Mouse (Mus musculus) olfactory bulb, adult 2 months (tissue): Measurements from ENCODE around the gene Ppp2r1b. TPM values are rescaled to one million over a fixed set of nuclear protein-coding genes. Genes with fewer than 3 reads are reported as not detected.

Experiments
- H3K27ac ChIP-seq: fragments of 200-500 bp; 2 replicates; pipeline ENCODE4 v1.5.1; 2012; ENCODE audit warnings: low read depth, low read length; ENCODE audit not compliant: insufficient read depth
- H3K4me1 ChIP-seq: fragments of 200-500 bp; 2 replicates; pipeline ENCODE4 v1.6.1; 2012; ENCODE audit warnings: low read length; ENCODE audit not compliant: control insufficient read depth, insufficient read depth
- H3K4me3 ChIP-seq: fragments of 200-500 bp; 2 replicates; pipeline ENCODE4 v1.5.1; 2012; ENCODE audit warnings: mild to moderate bottlenecking, low read depth, low read length, moderate library complexity; ENCODE audit not compliant: insufficient read depth
- CTCF ChIP-seq: fragments of 200-500 bp; IDR thresholded peaks from 2 replicates; pipeline ENCODE4 v1.5.1; 2012; ENCODE audit warnings: low read depth, mild to moderate bottlenecking, low read length, moderate library complexity; ENCODE audit not compliant: insufficient read depth
- POLR2A ChIP-seq: fragments of 200-500 bp; IDR thresholded peaks from 2 replicates; pipeline ENCODE4 v1.6.1; 2012; ENCODE audit warnings: mild to moderate bottlenecking, low read depth, low read length, moderate library complexity; ENCODE audit not compliant: insufficient read depth
- whole genome bisulfite sequencing: fragments of 180-500 bp; shearing (Covaris S2); methylation state at CpG from one replicate; pipeline ENCODE4 v1.1.7; 2018; 5-methylcytosine and 5-hydroxymethylcytosine counted together
- polyA plus RNA-seq: library from polyadenylated mRNA; stranded (reverse); fragments of >200 nt; gene quantifications from 2 replicates; pipeline ENCODE4 v1.2.4, GENCODE M21; 2012; ENCODE audit warnings: low replicate concordance; ENCODE audit not compliant: missing spikeins, insufficient read depth, insufficient read length

The Ppp2r1b gene
- polyA plus RNA-seq, 1 experiment = not detected

GRCm38 (mm10) chr9:50875470-50875869 lies 30.4 kb downstream of the Ppp2r1b start:
- H3K27ac ChIP-seq = no peak overlapping the region
- no peak for TF ChIP-seq POLR2A
- no peak for TF ChIP-seq CTCF
- 94% methylated on average over 4 of the region's 4 CpGs for WGBS
- H3K4me1 ChIP-seq = peaks cover 11% of the 10 kb centered on the region
- no peak overlapping the region for H3K4me3 ChIP-seq

- H3K4me1 ChIP-seq = peaks cover 11% of the 10 kb centered on the region
- 91% methylated on average over 3 of the region's 3 CpGs for WGBS
- H3K27ac ChIP-seq = no peak overlapping the region
Observed at GRCm38 (mm10) chr9:50876287-50876686, 31.2 kb downstream of the Ppp2r1b start.

GRCm38 (mm10) chr9:50877431-50877830 lies 32.3 kb downstream of the Ppp2r1b start:
- Histone ChIP-seq H3K4me1 (peaks cover 11% of the 10 kb centered on the region), H3K4me3 (no peak overlapping the region), H3K27ac (no peak overlapping the region)
- 55% methylated on average over 3 of the region's 3 CpGs for WGBS
- TF ChIP-seq CTCF (no peak), POLR2A (no peak)

More at GRCm38 (mm10) chr9:50876287-50876686, 31.2 kb downstream of the Ppp2r1b start:
- H3K4me3 ChIP-seq = no peak overlapping the region
- TF ChIP-seq POLR2A (no peak), CTCF (no peak)

GRCm38 (mm10) chr9:50882183-50882582 lies 37.1 kb downstream of the Ppp2r1b start:
- H3K4me1 ChIP-seq = peaks cover 20% of the 10 kb centered on the region
- no peak overlapping the region for H3K4me3 ChIP-seq
- TF ChIP-seq CTCF (no peak), POLR2A (no peak)
- no peak overlapping the region for H3K27ac ChIP-seq
- WGBS = 82% methylated on average over 2 of the region's 2 CpGs

GRCm38 (mm10) chr9:50884093-50884492 lies 39.0 kb downstream of the Ppp2r1b start:
- no peak overlapping the region for H3K27ac ChIP-seq
- H3K4me3 ChIP-seq = no peak overlapping the region
- peaks cover 27% of the 10 kb centered on the region for H3K4me1 ChIP-seq
- 53% methylated on average over 8 of the region's 8 CpGs for WGBS
- no peak for TF ChIP-seq POLR2A

GRCm38 (mm10) chr9:50884741-50885599 lies 39.9 kb downstream of the Ppp2r1b start:
- peak overlapping the region; percentile 30; the same call in 1 of the 2 replicates for H3K27ac ChIP-seq
- 63% methylated on average over 10 of the region's 10 CpGs for WGBS

GRCm38 (mm10) chr9:50885600-50885987 lies 40.5 kb downstream of the Ppp2r1b start:
- TF ChIP-seq POLR2A (no peak), CTCF (no peak)
- Histone ChIP-seq H3K4me3 (no peak overlapping the region), H3K27ac (no peak overlapping the region), H3K4me1 (peaks cover 27% of the 10 kb centered on the region)
- WGBS = 72% methylated on average over 1 of the region's 1 CpGs

More at GRCm38 (mm10) chr9:50884741-50885599, 39.9 kb downstream of the Ppp2r1b start:
- H3K4me1 ChIP-seq = peaks cover 27% of the 10 kb centered on the region
- H3K4me3 ChIP-seq = no peak overlapping the region
- TF ChIP-seq POLR2A (no peak), CTCF (no peak)

- Histone ChIP-seq H3K27ac (no peak overlapping the region), H3K4me1 (peaks cover 27% of the 10 kb centered on the region), H3K4me3 (no peak overlapping the region)
- 97% methylated on average over 1 of the region's 1 CpGs for WGBS
- TF ChIP-seq POLR2A = no peak
Observed at GRCm38 (mm10) chr9:50886870-50887269, 41.8 kb downstream of the Ppp2r1b start.

GRCm38 (mm10) chr9:50887351-50887750 lies 42.2 kb downstream of the Ppp2r1b start:
- 35% methylated on average over 4 of the region's 4 CpGs for WGBS
- no peak for TF ChIP-seq CTCF
- no peak for TF ChIP-seq POLR2A
- Histone ChIP-seq H3K4me1 (peaks cover 29% of the 10 kb centered on the region), H3K4me3 (no peak overlapping the region), H3K27ac (no peak overlapping the region)
